Mouse (Mus musculus): Measurements from ENCODE around the gene Gap43.
A peak's percentile ranks its signal among the peaks of the same experiment; 100 is the strongest.

DNA sequence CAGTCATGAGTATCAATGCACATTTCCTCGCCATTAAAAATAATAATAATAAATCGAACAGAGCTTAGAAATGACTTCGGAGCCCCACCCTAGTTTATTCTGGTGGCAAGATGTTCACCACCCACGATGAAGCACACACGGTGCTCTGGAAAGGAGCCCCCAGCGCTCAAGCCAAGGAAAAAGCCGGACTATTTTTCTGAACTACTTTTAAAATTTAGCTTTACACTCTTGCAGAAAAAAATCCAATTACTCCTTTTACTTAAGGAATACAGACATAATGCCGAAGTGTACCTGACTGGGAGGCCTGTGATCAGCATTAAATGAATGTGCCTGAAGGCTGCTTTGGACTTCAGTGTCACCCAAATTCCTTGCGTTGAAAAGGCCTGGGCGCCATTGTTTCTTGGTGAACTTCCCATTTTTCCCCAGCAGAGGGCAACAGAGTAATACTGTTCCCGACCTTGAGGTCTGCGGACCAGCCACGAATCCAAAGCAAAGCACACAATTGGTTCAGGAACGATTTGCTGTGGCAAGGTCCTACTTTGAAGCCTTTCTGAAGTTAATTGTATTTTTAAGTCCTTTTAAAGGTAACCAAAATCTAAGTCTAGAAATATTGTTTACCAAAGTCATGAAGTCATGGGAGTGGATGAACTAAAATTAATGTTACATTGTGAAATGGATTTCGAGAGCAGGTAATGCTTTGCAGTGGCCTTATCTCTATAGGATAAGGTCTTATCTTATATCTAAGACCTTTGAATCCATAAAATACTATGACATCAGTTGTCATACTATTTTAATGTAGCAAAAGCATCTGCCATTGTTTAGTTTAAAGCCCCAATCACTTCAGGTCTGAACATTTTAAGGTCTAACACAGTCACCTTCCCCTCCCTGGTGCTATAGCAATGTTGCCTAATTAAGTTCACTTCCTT is 64.0 kb downstream of the Gap43 start:
- TF ChIP-seq CTCF (IDR thresholded peaks at IDR 0.05; ENCODE audit: borderline replicate concordance, insufficient read depth, low read length) (peak; percentile 61; the same call in 1 of the 2 replicates), POLR2A (IDR thresholded peaks at IDR 0.05; ENCODE audit: low read depth, low read length) (no peak)

Measured in embryonic fibroblast, embryonic 13.5 days (primary cell).